Mouse (Mus musculus): Measurements from ENCODE around the gene Gpr155.

Gpr155 gene

DNA sequence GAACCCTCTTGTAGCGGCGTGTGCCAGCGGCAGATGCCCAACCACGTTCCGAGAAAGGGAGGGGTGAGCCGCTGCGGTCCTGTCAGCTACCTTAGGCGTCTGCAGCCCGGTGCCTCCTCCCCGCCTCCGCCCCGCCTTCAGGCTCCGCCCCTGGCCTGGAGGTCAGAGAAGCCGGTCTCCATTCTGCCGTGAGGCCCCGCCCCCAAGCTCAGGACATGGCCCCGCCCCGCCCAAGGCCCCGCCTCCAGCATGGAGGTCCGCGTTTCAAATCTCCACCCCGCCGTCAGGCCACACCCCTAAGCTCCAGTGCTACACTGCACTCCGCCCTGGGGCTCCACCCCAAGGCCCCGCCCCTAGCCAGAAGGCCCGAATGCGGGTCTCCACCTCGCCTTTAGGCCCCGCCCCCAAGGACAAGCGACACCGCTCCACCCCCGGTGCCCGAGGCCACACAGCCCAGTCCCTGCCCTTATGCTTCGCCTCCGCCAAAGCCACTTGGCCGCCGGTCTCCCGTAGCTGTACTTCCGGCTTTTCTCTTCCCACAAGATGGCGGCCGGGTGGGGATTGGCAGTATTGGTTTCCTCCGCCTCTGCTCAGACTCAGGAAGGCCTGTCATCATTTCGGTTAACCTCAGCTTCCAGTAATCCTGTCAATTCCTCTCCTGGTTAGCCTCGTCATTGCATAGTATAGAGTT, at the start of gene Gpr155:
TSS of gene Gpr155 (minus strand) at position 217 of the 691 bp plus-strand sequence.
- DNase-seq (ENCODE audit: low spot score in 2 of 2), result peak; percentile 99 to 100

DNA sequence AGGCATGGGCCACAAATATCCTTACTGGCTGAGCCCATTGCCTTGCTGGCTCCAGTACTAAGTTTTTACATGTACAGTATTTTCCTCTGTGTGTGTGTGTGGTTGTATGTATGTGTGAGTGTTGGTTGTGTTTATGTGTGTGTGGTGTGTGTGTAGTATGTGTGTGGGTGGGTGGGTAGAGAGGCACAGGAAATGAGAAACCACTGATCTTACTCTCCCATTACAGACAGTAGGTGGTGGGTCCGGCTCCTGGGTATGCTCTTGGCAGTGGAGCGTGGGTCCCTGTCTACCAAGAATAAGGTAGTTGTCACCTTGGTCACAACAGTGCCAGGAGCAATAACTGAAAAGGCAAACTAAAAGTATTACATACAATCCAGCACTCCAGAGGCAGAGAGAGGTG, 49.5 kb upstream of the Gpr155 start:
- DNase-seq (ENCODE audit: low spot score in 2 of 2), result no peak

GRCm38 (mm10) chr2:73431959-73432396, 45.6 kb upstream of the Gpr155 start:
- peak in 1 of 2 experiments; percentile 42 for DNase-seq (ENCODE audit: low spot score in 2 of 2)

DNA sequence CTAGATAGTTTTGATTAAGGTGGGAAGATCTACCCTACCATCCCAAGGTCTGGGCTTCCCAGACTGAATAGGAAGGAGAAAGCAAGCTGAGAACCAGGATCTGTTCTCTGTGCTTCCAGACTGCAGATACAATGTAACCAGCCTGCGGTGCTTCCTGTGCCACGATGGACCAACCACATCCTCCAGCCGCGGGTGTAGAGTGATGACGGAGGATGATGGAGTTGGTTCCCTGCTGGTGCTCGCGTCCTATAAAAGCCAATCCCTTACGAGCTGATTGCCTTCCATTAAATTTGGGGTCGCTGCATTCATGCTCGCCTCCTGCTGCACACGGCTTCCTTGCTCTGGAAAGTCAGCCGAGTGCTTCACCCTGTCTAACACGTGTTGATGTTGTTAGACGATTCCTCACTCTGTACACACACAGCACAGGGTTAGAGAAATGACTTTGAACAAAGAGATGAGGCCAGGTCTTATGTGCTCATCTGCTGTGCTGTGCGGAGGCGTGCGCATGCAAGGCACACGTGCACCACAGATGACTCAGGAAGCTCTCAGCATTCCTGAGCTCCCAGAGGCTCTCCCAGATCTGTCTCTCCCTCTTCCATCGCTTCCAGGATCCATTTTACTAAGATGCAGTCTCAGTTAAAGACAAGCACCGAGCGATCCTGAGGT, 42.6 kb upstream of the Gpr155 start:
- DNase-seq (ENCODE audit: low spot score in 2 of 2), result peak in 1 of 2 experiments; percentile 16

- DNase-seq (ENCODE audit: low spot score in 2 of 2), result peak in 1 of 2 experiments; percentile 9
Observed at GRCm38 (mm10) chr2:73427293-73427692, 40.9 kb upstream of the Gpr155 start.

DNA sequence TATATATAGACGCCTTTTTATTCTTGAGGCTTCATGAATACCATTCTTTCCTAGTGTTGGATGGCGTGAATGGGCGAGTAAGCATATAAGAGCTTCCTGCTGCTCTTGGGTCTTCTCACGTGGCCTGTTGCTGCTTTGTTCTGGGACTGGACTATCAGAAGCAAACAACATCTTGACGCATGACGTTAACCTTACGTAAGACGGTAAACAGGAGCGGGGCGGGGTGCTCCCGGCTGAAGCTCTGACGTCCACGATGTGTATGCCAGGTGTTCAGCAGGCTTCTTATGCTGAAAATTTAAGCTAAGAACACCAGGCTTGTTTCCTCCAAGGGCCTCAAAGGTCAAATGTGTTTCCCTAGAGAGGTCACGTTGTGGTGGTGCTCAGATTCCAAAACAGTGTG, 39.5 kb upstream of the Gpr155 start:
- no peak for DNase-seq (ENCODE audit: low spot score in 2 of 2)

DNA sequence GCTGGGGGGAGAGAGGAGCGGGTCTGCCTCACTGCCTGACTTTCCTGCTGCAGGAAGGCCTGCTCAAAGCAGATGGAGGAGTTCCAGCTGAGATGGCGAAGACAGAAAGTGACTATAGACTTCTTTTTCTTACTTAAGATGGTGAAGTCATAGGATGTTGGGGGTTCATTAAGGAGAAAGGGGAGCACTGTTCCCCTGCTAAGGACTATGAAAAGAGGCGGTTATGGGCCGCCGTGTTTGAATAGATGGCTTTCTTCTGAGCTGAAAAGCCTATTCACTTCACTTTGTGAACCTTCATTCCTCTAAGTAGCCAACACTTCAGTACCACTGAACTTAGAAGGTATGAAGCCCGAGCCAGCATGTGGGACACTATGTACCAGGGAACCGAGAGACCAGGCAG, 33.4 kb upstream of the Gpr155 start:
- no peak for DNase-seq (ENCODE audit: low spot score in 2 of 2)

DNA sequence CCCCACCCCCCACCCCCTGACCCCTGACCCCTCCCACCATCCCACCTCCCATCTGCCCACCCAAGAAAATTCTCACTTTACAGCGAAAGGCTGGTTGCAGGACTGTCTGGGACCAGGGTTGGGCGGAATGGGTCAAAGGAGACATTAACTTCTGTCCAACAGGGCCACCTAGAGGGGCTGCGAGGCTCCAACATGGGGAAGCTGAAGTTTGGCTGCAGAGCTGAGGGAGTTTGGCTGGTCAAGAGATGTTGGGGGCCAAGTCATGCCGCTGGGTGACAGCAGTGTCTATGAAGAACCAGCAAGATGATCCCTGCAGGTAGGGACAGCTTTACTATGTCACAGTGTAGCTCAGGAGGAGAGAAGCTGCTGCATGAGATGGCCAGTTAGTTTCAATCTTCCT, 32.9 kb upstream of the Gpr155 start:
- DNase-seq (ENCODE audit: low spot score in 2 of 2), result peak in 1 of 2 experiments; percentile 24

DNA sequence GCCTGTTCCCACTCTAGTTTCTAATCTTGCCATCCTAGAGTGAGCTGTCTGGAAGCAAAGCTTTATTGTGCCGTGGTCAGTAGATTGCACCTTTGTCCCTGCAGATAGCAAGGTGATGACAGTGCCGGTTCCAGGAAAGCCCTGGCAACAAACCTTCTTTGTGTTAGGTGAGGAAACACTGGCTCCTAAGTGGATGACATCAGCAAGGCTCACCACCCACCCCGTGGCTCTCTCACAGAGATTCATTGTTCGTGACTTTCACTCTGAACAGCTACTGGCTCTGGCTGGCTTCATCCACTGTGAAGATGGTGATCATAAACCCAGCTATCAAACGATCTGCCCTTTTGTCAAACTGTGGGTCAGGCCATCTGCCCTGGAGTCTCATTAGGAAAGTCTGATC, 29.5 kb upstream of the Gpr155 start:
- no peak for DNase-seq (ENCODE audit: low spot score in 2 of 2)

GRCm38 (mm10) chr2:73410076-73410475, 23.7 kb upstream of the Gpr155 start:
- no peak for DNase-seq (ENCODE audit: low spot score in 2 of 2)

GRCm38 (mm10) chr2:73407662-73408061, 21.3 kb upstream of the Gpr155 start:
- no peak for DNase-seq (ENCODE audit: low spot score in 2 of 2)

- DNase-seq (ENCODE audit: low spot score in 2 of 2), result no peak
Observed at GRCm38 (mm10) chr2:73406336-73406915, 20.1 kb upstream of the Gpr155 start.

GRCm38 (mm10) chr2:73404980-73405379, 18.6 kb upstream of the Gpr155 start:
- DNase-seq (ENCODE audit: low spot score in 2 of 2), result no peak

- no peak for DNase-seq (ENCODE audit: low spot score in 2 of 2)
Observed at GRCm38 (mm10) chr2:73404442-73404841, 18.1 kb upstream of the Gpr155 start.

DNA sequence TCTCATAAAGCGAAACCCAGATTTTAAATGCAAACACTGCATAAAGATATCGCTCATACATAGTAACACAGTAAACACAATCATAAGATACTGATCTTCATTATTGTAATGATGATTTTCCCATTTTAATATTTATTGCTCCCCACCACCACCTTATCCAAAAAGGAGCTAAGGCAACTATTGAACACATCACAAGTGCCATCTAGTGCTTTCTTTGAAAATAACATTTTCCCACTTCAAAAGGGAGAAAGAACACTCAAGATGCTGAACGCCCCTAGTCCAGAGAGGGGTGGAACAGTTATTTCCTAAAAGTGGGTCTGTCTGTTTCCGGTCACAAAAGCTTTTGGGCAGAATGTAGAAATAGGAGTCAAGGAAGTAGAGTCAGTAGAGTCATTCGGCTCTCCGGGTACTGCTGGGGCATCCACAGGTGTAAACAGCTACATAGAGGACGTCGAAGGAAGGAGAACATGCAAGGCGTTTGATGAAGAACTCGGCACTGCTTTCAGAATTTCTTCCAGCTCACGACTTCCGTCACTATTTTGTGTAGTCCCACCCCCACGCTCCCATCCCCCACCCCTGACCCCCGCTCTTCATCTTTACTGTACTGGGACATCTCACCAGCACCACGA, 17.1 kb upstream of the Gpr155 start:
- DNase-seq (ENCODE audit: low spot score in 2 of 2), result no peak

- DNase-seq (ENCODE audit: low spot score in 2 of 2), result no peak
Observed at GRCm38 (mm10) chr2:73401689-73402088, 15.3 kb upstream of the Gpr155 start.

GRCm38 (mm10) chr2:73397476-73397875, 11.1 kb upstream of the Gpr155 start:
- DNase-seq (ENCODE audit: low spot score in 2 of 2), result no peak

- no peak for DNase-seq (ENCODE audit: low spot score in 2 of 2)
Observed at GRCm38 (mm10) chr2:73396828-73397325, 10.5 kb upstream of the Gpr155 start.

DNA sequence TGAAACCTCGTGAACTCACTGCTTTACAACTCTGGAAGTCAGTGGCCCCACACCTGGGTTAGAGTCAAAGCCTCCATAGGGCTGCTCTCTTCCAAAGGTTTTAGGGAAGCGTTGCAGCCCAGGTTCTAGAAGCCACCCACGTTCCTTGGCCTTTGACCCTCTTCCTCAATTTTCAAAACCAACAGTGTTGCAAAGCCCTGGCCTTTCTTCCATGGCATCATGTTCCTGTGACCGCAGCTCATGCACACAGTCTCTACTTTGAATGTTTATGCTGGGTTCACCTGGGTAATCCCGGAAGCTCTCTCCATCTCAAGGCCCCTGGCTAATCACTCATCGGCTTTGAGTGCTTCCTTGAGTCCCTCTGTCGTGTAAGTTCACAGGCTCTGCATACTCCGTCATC, 9.1 kb upstream of the Gpr155 start:
- no peak for DNase-seq (ENCODE audit: low spot score in 2 of 2)

DNA sequence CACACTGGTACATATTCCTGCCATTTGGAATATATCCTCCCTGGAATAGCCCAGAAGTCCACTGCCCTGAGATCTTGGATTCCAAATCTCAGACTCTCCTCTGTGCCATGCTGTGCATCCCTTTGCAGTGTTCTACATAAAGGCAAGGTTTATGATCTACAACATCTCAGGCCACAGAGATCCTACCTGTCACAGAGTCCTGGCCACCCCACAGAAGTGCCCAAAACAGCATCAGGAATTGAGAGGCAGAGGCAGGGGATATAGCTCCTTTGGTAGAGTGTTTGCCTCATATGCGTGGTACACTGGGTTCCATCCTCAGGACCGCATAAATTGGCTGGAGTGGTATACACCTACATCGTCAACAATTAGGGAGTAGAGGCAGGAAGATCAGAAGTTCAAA, 8.1 kb upstream of the Gpr155 start:
- no peak for DNase-seq (ENCODE audit: low spot score in 2 of 2)

- DNase-seq (ENCODE audit: low spot score in 2 of 2), result no peak
Observed at GRCm38 (mm10) chr2:73392772-73393171, 6.4 kb upstream of the Gpr155 start.

DNA sequence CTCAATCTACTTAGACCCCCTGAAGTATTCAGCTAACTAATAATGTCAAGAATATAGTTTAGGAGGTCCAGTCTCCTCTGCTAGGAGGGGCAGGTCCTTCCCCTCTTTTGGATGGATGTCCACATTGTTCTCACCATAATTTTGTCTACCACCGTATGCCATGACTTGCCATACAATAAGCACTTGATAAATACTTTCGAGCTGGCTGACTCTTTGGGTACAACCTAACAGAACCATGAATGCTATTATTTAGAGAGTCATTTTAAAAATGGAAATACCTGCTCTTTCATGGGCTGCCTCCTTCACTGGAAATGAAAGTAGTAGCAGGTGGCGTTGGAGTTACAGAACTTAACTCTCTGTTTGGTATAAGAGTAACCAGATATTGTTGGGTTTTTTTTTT, 3.6 kb upstream of the Gpr155 start:
- no peak for DNase-seq (ENCODE audit: low spot score in 2 of 2)

Data from urinary bladder, postnatal 36 days (tissue).